Mouse (Mus musculus) G1E (cell line): ENCODE results near the gene Surf4. TPM values are rescaled to one million over a fixed set of nuclear protein-coding genes. Genes with fewer than 3 reads are reported as not detected.

ENCODE experiments used
- ATAC-seq: 2 replicates; pipeline ENCODE4 v1.8.0; 2016; ENCODE audit warnings: mild to moderate bottlenecking; ENCODE audit not compliant: insufficient number of reproducible peaks, poor library complexity, low FRiP score, severe bottlenecking; ENCODE audit errors: extremely low read depth
- DNase-seq: peaks from one replicate; pipeline ENCODE4 v3.0.0; 2012; ENCODE audit warnings: low spot score
- H3K27me3 ChIP-seq: 2 replicates; pipeline ENCODE4 v1.6.1; 2012; ENCODE audit warnings: mild to moderate bottlenecking, low read length, inconsistent platforms; ENCODE audit not compliant: insufficient read depth
- H3K36me3 ChIP-seq: replicated peaks from 2 replicates; pipeline ENCODE3; 2012; ENCODE audit warnings: mild to moderate bottlenecking, inconsistent platforms
- H3K4me1 ChIP-seq: 2 replicates; pipeline ENCODE4 v1.6.1; 2012; ENCODE audit warnings: low read depth, low read length, inconsistent platforms, mixed read lengths; ENCODE audit not compliant: insufficient read depth
- H3K4me3 ChIP-seq: 2 replicates; pipeline ENCODE4 v1.5.1; 2012; ENCODE audit warnings: low read depth, mild to moderate bottlenecking, inconsistent platforms, low read length, moderate library complexity, mixed read lengths
- H3K9me3 ChIP-seq: replicated peaks from 2 replicates; pipeline ENCODE4 v1.6.1; 2012; ENCODE audit warnings: inconsistent platforms
- CTCF ChIP-seq: IDR thresholded peaks from 2 replicates; pipeline ENCODE4 v1.5.1; 2012; ENCODE audit warnings: low read depth, low read length, inconsistent platforms, mixed read lengths
- GATA1 ChIP-seq: IDR thresholded peaks from 2 replicates; pipeline ENCODE4 v1.6.1; 2012; ENCODE audit warnings: borderline replicate concordance, low read length, inconsistent platforms, mixed read lengths
- GATA2 ChIP-seq: IDR thresholded peaks from 2 replicates; pipeline ENCODE4 v1.6.1; 2012; ENCODE audit warnings: low read depth, low read length, inconsistent platforms, borderline replicate concordance
- POLR2AphosphoS5 ChIP-seq: IDR thresholded peaks from 2 replicates; pipeline ENCODE4 v1.6.1; 2012; ENCODE audit warnings: low read depth, low read length, inconsistent platforms; ENCODE audit not compliant: insufficient replicate concordance
- TAL1 ChIP-seq: conservative IDR thresholded peaks from 2 replicates; pipeline ENCODE4 v1.6.1; 2012; ENCODE audit warnings: low read depth, low read length, inconsistent platforms, mixed read lengths
- polyA plus RNA-seq: library from polyadenylated mRNA; stranded (reverse); fragments of >175 nt; gene quantifications from 2 replicates; pipeline ENCODE4 v1.2.3, GENCODE M21; 2012
- total RNA-seq, 2 experiments: library from RNA; stranded (forward) in 1 of 2; stranded (reverse) in 1 of 2; fragments of 200-1000 nt in 1 of 2; fragments of >200 nt in 1 of 2; fragmentation: Nextera tagmentation in 1 of 2; gene quantifications; 2 replicates each; pipeline ENCODE4 v1.2.3; 2014 to 2017

The Surf4 gene
- total RNA-seq (2014; fragmentation: Nextera tagmentation) (88.0 and 97.9 TPM in 2 replicates), total RNA-seq (2017) (72.9 and 74.6 TPM in 2 replicates), polyA plus RNA-seq (75.3 and 80.7 TPM in 2 replicates)

- TF ChIP-seq CTCF: no peak
- TF ChIP-seq POLR2AphosphoS5: 0 out of 2 replicates have a peak, but pooled peaks have one; percentile 35
- H3K27me3 ChIP-seq: no peaks in the 10 kb centered on the region
- ATAC-seq (peak; percentile 91), DNase-seq (peak; percentile 96)
- no peaks in the 10 kb centered on the region for H3K9me3 ChIP-seq
- peaks cover 35% of the 10 kb centered on the region for H3K36me3 ChIP-seq
- H3K4me3 ChIP-seq: peak within 1 kb of the TSS; percentile 93
- H3K4me1 ChIP-seq: peaks cover 67% of the 10 kb centered on the region
Measured at GRCm38 (mm10) chr2:26933304-26934055, at the start of gene Surf4, which contains the start of gene Stkld1. Gene Surf4, minus strand, starts transcription at chr2:26933928. Gene Stkld1, plus strand, starts transcription at chr2:26934047.

- Histone ChIP-seq H3K4me3 (no peak overlapping the region), H3K9me3 (no peaks in the 10 kb centered on the region), H3K4me1 (no peaks in the 10 kb centered on the region; the same call in 1 of the 2 replicates), H3K36me3 (no peaks in the 10 kb centered on the region), H3K27me3 (peaks cover 71% of the 10 kb centered on the region)
- ATAC-seq (no peak), DNase-seq (no peak)
- TF ChIP-seq GATA2 (no peak), CTCF (no peak), GATA1 (no peak), TAL1 (no peak), POLR2AphosphoS5 (no peak)
Measured at GRCm38 (mm10) chr2:26980361-26980760, 46.6 kb upstream of the Surf4 start.

GRCm38 (mm10) chr2:26973960-26974359, 40.2 kb upstream of the Surf4 start:
- peaks cover 79% of the 10 kb centered on the region for H3K27me3 ChIP-seq
- peaks cover 19% of the 10 kb centered on the region for H3K4me1 ChIP-seq
- H3K4me3 ChIP-seq: no peak overlapping the region
- DNase-seq (no peak), ATAC-seq (no peak)
- H3K9me3 ChIP-seq: no peaks in the 10 kb centered on the region
- H3K36me3 ChIP-seq: no peaks in the 10 kb centered on the region
- TF ChIP-seq GATA1 (no peak), POLR2AphosphoS5 (no peak), CTCF (no peak), GATA2 (no peak), TAL1 (no peak)

DNA sequence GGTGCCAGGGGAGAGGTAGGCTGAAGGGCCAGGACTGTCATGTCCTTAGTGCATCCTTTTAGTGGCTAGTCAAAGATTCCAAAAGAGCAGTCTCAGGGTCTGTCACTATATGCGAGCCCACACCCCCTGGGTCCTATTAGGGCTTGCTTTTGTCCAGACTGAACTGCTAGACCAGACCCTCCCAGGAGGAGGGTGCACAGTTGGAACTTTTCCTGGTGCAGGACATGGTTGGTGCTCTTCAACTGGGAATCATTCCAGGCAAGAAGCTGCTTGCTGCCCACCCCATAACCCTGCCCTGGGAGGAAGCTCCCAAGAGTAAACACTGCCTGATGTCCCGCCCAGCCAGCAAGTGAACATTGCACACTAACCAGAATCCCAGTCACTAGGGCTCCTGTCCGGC, 39.4 kb upstream of the Surf4 start, which contains the start of gene Adamts13:
TSS of gene Adamts13 (plus strand) at position 301 of the 400 bp plus-strand sequence.
- H3K4me3 ChIP-seq: no peak within 1 kb of the TSS; the same call in 1 of the 2 replicates
- no peaks in the 10 kb centered on the region for H3K36me3 ChIP-seq
- H3K27me3 ChIP-seq: peaks cover 73% of the 10 kb centered on the region
- H3K4me1 ChIP-seq: peaks cover 19% of the 10 kb centered on the region
- DNase-seq: no peak
- no peak for ATAC-seq
- no peaks in the 10 kb centered on the region for H3K9me3 ChIP-seq
- TF ChIP-seq POLR2AphosphoS5 (no peak), GATA2 (no peak), CTCF (no peak), GATA1 (no peak), TAL1 (no peak)

DNA sequence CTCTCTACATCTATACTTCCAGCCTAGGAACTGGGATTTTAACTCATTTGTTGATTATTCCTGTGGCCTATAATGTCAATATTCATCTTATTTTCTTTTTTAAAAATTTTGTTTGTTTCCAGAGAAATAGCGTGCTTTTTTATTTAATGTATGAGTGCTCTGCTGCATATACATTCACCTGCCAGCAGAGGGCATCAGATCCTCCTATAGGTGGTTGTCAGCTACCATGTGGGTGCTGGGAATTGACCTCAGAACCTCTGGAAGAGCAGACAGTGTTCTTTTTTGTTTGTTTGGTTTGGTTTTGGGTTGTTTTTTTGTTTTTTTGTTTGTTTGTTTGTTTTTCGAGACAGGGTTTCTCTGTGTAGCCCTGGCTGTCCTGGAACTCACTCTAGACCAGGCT, 33.5 kb upstream of the Surf4 start:
- H3K4me1 ChIP-seq: peaks cover 22% of the 10 kb centered on the region
- TF ChIP-seq GATA2 (no peak), POLR2AphosphoS5 (no peak), CTCF (no peak), TAL1 (no peak), GATA1 (no peak)
- H3K4me3 ChIP-seq: no peak overlapping the region
- peaks cover 5% of the 10 kb centered on the region; the same call in 1 of the 2 replicates for H3K9me3 ChIP-seq
- H3K27me3 ChIP-seq: peaks cover 21% of the 10 kb centered on the region
- ATAC-seq (no peak), DNase-seq (no peak)
- H3K36me3 ChIP-seq: peaks cover 7% of the 10 kb centered on the region

- peak overlapping the region; percentile 78 for H3K4me3 ChIP-seq
- TF ChIP-seq GATA1: no peak
- no peak for TF ChIP-seq GATA2
- TF ChIP-seq CTCF: no peak
- no peak for TF ChIP-seq TAL1
- TF ChIP-seq POLR2AphosphoS5: no peak
- peaks cover 32% of the 10 kb centered on the region for H3K36me3 ChIP-seq
- H3K4me1 ChIP-seq: peaks cover 38% of the 10 kb centered on the region
- DNase-seq (no peak), ATAC-seq (no peak)
- H3K27me3 ChIP-seq: peaks cover 2% of the 10 kb centered on the region
- peaks cover 5% of the 10 kb centered on the region; the same call in 1 of the 2 replicates for H3K9me3 ChIP-seq
Measured at GRCm38 (mm10) chr2:26964724-26965370, 31.1 kb upstream of the Surf4 start.
